Comparison of ENCODE assay signal across 15 mouse cellular contexts in the genomic region with DNA sequence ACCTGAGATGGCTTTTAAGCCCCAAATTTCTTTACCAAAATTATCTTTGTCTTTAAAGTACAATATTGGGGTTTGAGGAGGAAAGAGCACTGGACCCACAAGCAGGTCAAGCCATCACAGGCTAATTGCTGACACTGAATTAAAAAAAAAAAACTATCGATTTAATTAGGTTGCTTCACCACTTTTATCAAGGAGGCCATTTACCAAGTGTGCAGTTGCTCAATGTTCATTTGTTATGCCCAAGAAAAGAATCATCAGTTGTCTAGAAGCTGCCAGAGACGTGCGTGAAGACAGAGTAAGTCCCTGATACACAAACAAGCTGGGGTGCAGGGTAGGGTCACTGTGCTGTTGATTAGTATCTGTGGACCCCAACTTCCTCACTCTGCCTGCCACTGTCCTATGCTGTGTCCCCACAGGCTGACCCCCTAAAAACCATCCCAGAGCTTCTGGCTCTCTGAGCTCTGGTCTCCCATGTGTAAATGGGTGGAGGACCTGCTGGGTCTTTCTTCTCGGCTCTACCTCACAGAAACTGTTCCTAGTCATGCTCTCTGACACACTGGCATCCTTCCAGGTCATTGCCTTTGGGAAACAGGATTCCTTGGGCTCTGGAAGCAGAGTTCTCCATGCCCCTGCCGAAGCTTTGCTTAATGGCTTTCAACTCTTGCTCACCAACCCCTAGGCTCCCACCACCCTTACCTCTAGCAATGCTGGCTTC.
"Had no signal": no experiment of that assay in that cellular context is flagged by ENCODE, and none has a peak within 500 bp of the region (broad histone marks: within the 10 kb centered on the region; RNA-seq: fewer than 3 reads in every experiment).

No protein-coding gene starts in this region.

- H3K4me3 ChIP-seq: limb, embryonic 15.5 days; neural tube, embryonic 12.5 days; stomach, embryonic 15.5 days had no signal

- H3K4me1 ChIP-seq: limb, embryonic 15.5 days; neural tube, embryonic 12.5 days; stomach, embryonic 15.5 days had no signal

- H3K9me3 ChIP-seq: limb, embryonic 15.5 days; neural tube, embryonic 12.5 days; stomach, embryonic 15.5 days had no signal

- H3K27ac ChIP-seq: limb, embryonic 15.5 days; neural tube, embryonic 12.5 days; stomach, embryonic 15.5 days had no signal

- ATAC-seq: lung, postnatal 0 days had no signal

- DNase-seq: kidney, adult 11 months; kidney, adult 9 months; kidney, postnatal 14 days; layer of hippocampus, adult 9-11 months; layer of hippocampus, postnatal 36 days; lung, adult 2 months; lung, postnatal 36 days; midbrain, embryonic 14.5 days; right cerebral cortex, postnatal 14 days; thymus, adult 2 months; thymus, postnatal 36 days had no signal

- H3K36me3 ChIP-seq: limb, embryonic 15.5 days; neural tube, embryonic 12.5 days; stomach, embryonic 15.5 days had no signal

- H3K27me3 ChIP-seq: limb, embryonic 15.5 days; neural tube, embryonic 12.5 days; stomach, embryonic 15.5 days had no signal

- H3K9ac ChIP-seq: limb, embryonic 15.5 days; neural tube, embryonic 12.5 days; stomach, embryonic 15.5 days had no signal

- H3K4me2 ChIP-seq: limb, embryonic 15.5 days; neural tube, embryonic 12.5 days; stomach, embryonic 15.5 days had no signal
